Mouse (Mus musculus): ENCODE results near the gene Dcst2. TPM values are rescaled to one million over a fixed set of nuclear protein-coding genes. Genes with fewer than 3 reads are reported as not detected.
A peak's percentile ranks its signal among the peaks of the same experiment; 100 is the strongest.

Dcst2 gene
- polyA plus RNA-seq, 1 experiment from 2014 or later = 10.0 TPM

GRCm38 (mm10) chr3:89365153-89365485, 3.3 kb downstream of the Dcst2 start, which contains the start of gene Dcst1:
TSS of gene Dcst1 (minus strand) at chr3:89365253.
- no peak for ATAC-seq
- no peak within 1 kb of the TSS for H3K9ac ChIP-seq (ENCODE audit: low read depth, low read length)
- TF ChIP-seq CTCF (IDR thresholded peaks at IDR 0.05; ENCODE audit: low read depth) = no peak

GRCm38 (mm10) chr3:89365486-89366414, 4.0 kb downstream of the Dcst2 start:
- peaks cover 3% of the 10 kb centered on the region for H3K4me1 ChIP-seq (replicated peaks; ENCODE audit: control insufficient read depth, insufficient read depth, low read length)
- no peak overlapping the region for H3K4me3 ChIP-seq (ENCODE audit: low read depth, low read length)
- H3K9me3 ChIP-seq (ENCODE audit: control insufficient read depth) = no peaks in the 10 kb centered on the region
- H3K27ac ChIP-seq (ENCODE audit: low read depth, low read length) = peak overlapping the region; percentile 65
- H3K9ac ChIP-seq (ENCODE audit: low read depth, low read length) = no peak overlapping the region
- no peaks in the 10 kb centered on the region for H3K36me3 ChIP-seq (ENCODE audit: control insufficient read depth, insufficient read depth)
- no peaks in the 10 kb centered on the region for H3K27me3 ChIP-seq (replicated peaks; ENCODE audit: control insufficient read depth, insufficient read depth, low read length)
- WGBS = 39% methylated on average over 20 of the region's 20 CpGs
- peak; percentile 21; the same call in 1 of the 2 replicates for ATAC-seq
- no peak for TF ChIP-seq CTCF (IDR thresholded peaks at IDR 0.05; ENCODE audit: low read depth)
- H3K4me2 ChIP-seq (replicated peaks; ENCODE audit: low read depth) = peak overlapping the region; percentile 38

More at GRCm38 (mm10) chr3:89365153-89365485, 3.3 kb downstream of the Dcst2 start, which contains the start of gene Dcst1:
- Histone ChIP-seq H3K9me3 (ENCODE audit: control insufficient read depth) (no peaks in the 10 kb centered on the region), H3K4me1 (replicated peaks; ENCODE audit: control insufficient read depth, insufficient read depth, low read length) (peaks cover 3% of the 10 kb centered on the region), H3K36me3 (ENCODE audit: control insufficient read depth, insufficient read depth) (no peaks in the 10 kb centered on the region), H3K4me2 (replicated peaks; ENCODE audit: low read depth) (peak within 1 kb of the TSS; percentile 38), H3K27me3 (replicated peaks; ENCODE audit: control insufficient read depth, insufficient read depth, low read length) (no peaks in the 10 kb centered on the region), H3K4me3 (ENCODE audit: low read depth, low read length) (no peak within 1 kb of the TSS), H3K27ac (ENCODE audit: low read depth, low read length) (peak within 1 kb of the TSS; percentile 65)
- WGBS = 81% methylated on average over 11 of the region's 11 CpGs

- Histone ChIP-seq H3K4me3 (ENCODE audit: low read depth, low read length) (no peak overlapping the region), H3K9ac (ENCODE audit: low read depth, low read length) (no peak overlapping the region), H3K27me3 (replicated peaks; ENCODE audit: control insufficient read depth, insufficient read depth, low read length) (no peaks in the 10 kb centered on the region), H3K36me3 (ENCODE audit: control insufficient read depth, insufficient read depth) (no peaks in the 10 kb centered on the region), H3K4me1 (replicated peaks; ENCODE audit: control insufficient read depth, insufficient read depth, low read length) (peaks cover 3% of the 10 kb centered on the region), H3K4me2 (replicated peaks; ENCODE audit: low read depth) (peak overlapping the region; percentile 38; the same call in 1 of the 2 replicates), H3K9me3 (ENCODE audit: control insufficient read depth) (no peaks in the 10 kb centered on the region), H3K27ac (ENCODE audit: low read depth, low read length) (peak overlapping the region; percentile 65; the same call in 1 of the 2 replicates)
- WGBS = 24% methylated on average over 11 of the region's 11 CpGs
- peak; percentile 57 for ATAC-seq
- no peak for TF ChIP-seq CTCF (IDR thresholded peaks at IDR 0.05; ENCODE audit: low read depth)
Measured at GRCm38 (mm10) chr3:89367338-89367737, 5.6 kb downstream of the Dcst2 start.

- Histone ChIP-seq H3K9ac (ENCODE audit: low read depth, low read length) (no peak overlapping the region), H3K27me3 (replicated peaks; ENCODE audit: control insufficient read depth, insufficient read depth, low read length) (no peaks in the 10 kb centered on the region), H3K4me3 (ENCODE audit: low read depth, low read length) (no peak overlapping the region), H3K36me3 (ENCODE audit: control insufficient read depth, insufficient read depth) (peaks cover 5% of the 10 kb centered on the region), H3K4me1 (replicated peaks; ENCODE audit: control insufficient read depth, insufficient read depth, low read length) (peaks cover 6% of the 10 kb centered on the region; the same call in 1 of the 2 replicates), H3K4me2 (replicated peaks; ENCODE audit: low read depth) (no peak overlapping the region), H3K9me3 (ENCODE audit: control insufficient read depth) (no peaks in the 10 kb centered on the region), H3K27ac (ENCODE audit: low read depth, low read length) (no peak overlapping the region)
- no peak for ATAC-seq
- WGBS = 35% methylated on average over 5 of the region's 5 CpGs
- no peak for TF ChIP-seq CTCF (IDR thresholded peaks at IDR 0.05; ENCODE audit: low read depth)
Measured at GRCm38 (mm10) chr3:89373581-89374231, 11.9 kb downstream of the Dcst2 start.

GRCm38 (mm10) chr3:89377831-89378230, 16.1 kb downstream of the Dcst2 start:
- no peak overlapping the region for H3K4me3 ChIP-seq (ENCODE audit: low read depth, low read length)
- peaks cover 9% of the 10 kb centered on the region; the same call in 1 of the 2 replicates for H3K4me1 ChIP-seq (replicated peaks; ENCODE audit: control insufficient read depth, insufficient read depth, low read length)
- no peak overlapping the region for H3K9ac ChIP-seq (ENCODE audit: low read depth, low read length)
- no peak for TF ChIP-seq CTCF (IDR thresholded peaks at IDR 0.05; ENCODE audit: low read depth)
- H3K9me3 ChIP-seq (ENCODE audit: control insufficient read depth) = no peaks in the 10 kb centered on the region
- 76% methylated on average over 4 of the region's 4 CpGs for WGBS
- H3K36me3 ChIP-seq (ENCODE audit: control insufficient read depth, insufficient read depth) = peaks cover 32% of the 10 kb centered on the region
- peak overlapping the region; percentile 68; the same call in 1 of the 2 replicates for H3K4me2 ChIP-seq (replicated peaks; ENCODE audit: low read depth)
- H3K27me3 ChIP-seq (replicated peaks; ENCODE audit: control insufficient read depth, insufficient read depth, low read length) = no peaks in the 10 kb centered on the region
- ATAC-seq = peak; percentile 2; the same call in 1 of the 2 replicates
- no peak overlapping the region for H3K27ac ChIP-seq (ENCODE audit: low read depth, low read length)
